Mouse (Mus musculus) cerebellum, postnatal 4 days (tissue): ENCODE results near the gene Mei1.
"Not testable (repeated sequence)": the region's sequence is repeated elsewhere in the genome, so short reads cannot be mapped to it uniquely, and the experiment has no call there.

Experiments used
- DNase-seq, 2 experiments: peaks; one replicate each; pipeline ENCODE4 v3.0.0; 2022; ENCODE audit warnings: low spot score in 2 of 2, mixed read lengths in 1 of 2

Mei1 gene

DNA sequence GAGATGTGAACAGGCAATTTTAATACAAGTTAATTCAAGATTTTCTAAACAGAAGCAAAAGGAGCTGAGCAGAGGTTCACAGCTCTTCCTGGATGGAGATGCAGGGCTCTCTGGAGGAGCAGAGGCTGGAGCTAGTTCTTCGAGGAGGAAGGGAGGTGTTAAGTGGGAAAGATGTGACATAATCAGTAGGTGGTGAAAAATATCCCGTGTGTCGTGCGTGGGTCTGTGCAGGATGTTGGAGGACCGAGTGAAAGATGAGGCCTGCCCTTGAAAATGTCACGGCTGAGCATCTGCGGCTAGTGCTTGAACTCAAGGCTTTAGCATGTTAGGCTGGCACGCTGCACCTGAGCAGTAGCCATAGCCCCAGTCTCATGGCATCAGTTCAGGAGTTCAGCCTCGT lies 15.8 kb downstream of the Mei1 start:
- DNase-seq = no peak

- DNase-seq = no peak
Observed at GRCm38 (mm10) chr15:82086131-82086530, 16.3 kb downstream of the Mei1 start.

- DNase-seq = no peak
Observed at GRCm38 (mm10) chr15:82087266-82087665, 17.5 kb downstream of the Mei1 start.

DNA sequence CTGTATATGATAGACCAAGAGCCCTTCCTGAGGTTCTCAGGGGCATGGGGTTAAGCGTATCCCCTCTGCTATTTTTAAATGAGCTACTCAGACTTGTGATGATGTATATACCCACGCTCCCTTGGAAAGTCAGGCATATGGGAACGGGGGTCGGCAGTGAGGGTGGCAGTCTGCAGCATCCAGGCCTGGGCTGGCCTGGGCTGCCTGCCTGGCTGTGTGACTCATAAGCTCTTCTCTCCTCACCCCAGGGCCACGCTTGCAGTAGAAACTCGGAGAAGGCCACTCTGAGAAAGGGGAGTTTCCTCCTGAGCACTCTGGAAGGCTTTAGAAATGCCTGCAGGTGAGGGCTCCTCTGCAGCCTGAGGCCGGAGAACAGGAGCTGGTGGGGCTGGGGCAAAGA lies 21.3 kb downstream of the Mei1 start:
- DNase-seq = no peak

DNA sequence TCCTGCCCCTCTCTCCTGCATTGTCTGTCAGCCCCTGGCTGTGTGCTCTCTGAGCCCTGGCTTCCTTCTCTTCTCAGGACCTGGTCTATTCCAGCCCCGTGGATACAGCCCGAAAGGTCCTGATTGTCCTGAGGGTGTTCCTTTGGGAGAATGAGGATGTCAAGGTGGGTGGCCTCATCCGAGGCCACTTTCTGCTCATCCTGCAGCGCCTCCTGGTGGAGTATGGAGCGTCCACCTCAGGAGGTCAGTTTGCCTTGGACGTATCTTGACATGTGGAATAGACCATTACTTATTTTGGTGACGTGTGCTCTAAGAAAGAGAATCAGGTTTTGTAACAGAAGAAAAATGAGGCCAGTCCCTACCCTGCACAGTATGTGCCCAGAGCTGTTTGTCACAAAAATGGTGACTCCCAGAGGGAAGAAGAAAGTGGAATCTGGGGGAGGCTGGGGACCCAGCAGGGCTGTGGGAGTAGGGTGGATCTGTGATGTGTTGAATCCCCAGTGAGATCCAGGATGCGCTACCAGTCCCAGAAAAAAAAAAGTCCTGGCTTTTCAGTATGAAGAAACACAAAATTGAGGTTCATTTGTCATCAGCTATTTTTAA lies 37.3 kb downstream of the Mei1 start:
- DNase-seq = peak; percentile 37 to 66

DNA sequence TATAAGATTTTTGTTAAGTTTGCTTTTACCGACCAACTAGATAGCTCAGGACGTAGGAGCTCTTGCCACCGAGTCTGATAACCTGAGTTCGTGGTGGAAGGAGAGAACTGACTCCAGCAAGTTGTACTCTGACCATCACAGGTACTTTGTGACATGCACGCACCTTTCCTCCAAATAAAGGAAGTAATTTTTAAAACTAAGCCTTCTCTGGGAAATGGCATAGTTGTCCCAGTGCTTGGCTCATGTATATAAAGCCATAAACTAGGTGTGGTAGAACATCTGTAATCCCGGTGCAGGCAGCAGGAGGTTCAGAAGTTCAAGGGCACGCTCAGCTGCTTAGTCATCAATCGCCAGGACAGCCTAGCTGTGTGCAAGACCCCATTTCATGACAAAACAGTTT lies 50.7 kb downstream of the Mei1 start:
- DNase-seq = no peak

GRCm38 (mm10) chr15:82126690-82127089 lies 56.9 kb downstream of the Mei1 start:
- not testable (repeated sequence) for DNase-seq

GRCm38 (mm10) chr15:82127426-82128374 lies 57.9 kb downstream of the Mei1 start, which contains the start of gene Ccdc134:
Gene Ccdc134 (plus strand): TSS chr15:82127922.
- peak; percentile 96 to 99 for DNase-seq

GRCm38 (mm10) chr15:82128398-82128797 lies 58.6 kb downstream of the Mei1 start:
- DNase-seq = no peak

GRCm38 (mm10) chr15:82130599-82130998 lies 60.8 kb downstream of the Mei1 start:
- DNase-seq = no peak

- DNase-seq = no peak
Observed at GRCm38 (mm10) chr15:82135372-82135771, 65.6 kb downstream of the Mei1 start.

DNA sequence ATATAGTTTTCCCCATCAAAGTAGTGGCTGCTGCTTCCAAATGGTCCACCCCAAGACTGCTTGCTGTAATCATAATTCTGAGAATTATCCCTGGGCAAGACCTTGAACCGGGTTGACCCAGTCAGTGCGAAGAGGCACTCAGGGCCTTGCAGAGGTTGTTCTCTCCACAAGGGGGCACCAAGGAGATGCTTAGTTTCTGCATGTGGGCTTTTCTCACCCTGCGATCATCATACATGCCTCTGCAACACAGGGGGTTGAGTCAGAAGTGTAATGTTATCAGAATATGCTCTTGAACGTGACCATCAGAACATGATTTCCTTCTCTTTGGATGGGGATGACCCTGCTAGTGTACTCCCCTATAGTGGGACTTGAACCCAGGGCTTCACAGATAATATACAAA lies 68.8 kb downstream of the Mei1 start:
- peak in 1 of 2 experiments; percentile 55 for DNase-seq

DNA sequence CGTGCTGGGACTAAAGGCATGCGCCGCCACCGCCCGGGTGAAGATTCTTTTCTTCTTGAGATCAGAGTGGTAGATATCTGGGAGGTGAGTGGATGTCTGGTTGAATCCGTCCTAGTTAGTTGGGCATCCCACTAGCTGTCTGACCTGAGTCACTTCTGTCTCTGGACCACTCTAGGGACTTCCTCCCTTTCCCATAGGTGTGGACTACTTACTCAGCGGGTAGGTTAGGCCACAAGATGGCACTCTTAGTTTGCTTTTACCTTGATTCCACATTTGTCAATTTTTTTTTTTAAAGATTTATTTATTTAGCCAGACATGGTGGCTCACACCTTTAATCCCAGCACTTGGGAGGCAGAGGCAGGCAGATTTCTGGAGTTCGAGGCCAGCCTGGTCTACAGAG lies 69.4 kb downstream of the Mei1 start:
- no peak for DNase-seq

DNA sequence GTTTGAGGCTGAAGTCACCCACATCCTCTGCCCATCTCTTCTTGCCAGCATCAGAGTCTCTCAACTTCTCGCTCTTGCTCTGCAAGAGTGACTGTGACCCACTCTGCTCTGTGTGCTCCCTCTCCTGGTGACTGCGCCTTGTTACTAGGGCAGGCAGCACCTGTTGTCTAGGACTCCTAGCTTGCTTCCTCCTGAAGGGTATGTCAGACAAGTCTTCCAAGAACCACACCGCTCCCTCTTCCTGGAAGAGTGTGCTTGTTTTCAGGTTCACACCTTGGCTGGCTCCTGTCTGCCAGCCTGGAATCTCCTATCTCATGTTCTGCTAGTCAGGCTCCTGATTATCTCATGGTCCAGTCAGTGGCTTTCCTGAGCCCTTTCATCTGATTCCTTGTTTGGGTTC lies 70.6 kb downstream of the Mei1 start:
- no peak for DNase-seq

DNA sequence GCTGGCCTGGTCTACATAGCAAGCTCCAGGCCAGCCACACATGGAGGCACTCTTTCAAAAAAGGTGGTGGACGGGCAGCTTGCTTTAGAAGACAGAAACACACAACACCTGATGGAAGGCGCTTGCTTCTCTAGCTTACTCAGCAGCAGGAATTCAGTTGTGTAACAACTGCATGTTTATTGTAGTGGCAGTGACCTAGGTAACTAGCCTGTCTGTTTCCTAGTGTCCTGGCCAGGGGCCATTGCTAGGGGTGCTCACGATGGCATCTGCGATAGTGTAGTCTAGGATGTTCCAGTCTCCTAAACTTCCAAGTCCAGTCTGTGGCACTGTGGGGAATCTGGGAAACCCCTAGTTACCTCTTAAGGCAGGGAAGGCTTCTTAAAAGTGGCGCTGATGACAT lies 74.4 kb downstream of the Mei1 start:
- no peak for DNase-seq

DNA sequence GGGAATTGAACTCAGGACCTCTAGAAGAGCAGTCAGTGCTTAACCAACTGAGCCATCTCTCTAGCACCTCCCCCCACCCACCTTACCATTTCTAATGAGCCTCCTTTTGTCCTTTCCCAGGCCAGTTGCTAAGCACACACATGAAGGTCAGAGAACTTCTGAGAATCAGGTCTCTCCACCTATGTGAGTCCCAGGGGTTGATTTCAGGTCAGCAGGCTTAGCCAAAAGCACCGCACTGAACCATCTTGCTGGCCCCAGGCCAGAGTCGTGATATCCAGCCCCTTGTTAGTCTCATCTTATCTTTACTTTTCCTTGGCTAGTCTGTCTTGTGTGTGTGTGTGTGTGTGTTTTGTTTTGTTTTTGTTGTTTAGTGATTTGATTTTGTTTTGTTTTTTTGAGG lies 75.6 kb downstream of the Mei1 start:
- DNase-seq = no peak

DNA sequence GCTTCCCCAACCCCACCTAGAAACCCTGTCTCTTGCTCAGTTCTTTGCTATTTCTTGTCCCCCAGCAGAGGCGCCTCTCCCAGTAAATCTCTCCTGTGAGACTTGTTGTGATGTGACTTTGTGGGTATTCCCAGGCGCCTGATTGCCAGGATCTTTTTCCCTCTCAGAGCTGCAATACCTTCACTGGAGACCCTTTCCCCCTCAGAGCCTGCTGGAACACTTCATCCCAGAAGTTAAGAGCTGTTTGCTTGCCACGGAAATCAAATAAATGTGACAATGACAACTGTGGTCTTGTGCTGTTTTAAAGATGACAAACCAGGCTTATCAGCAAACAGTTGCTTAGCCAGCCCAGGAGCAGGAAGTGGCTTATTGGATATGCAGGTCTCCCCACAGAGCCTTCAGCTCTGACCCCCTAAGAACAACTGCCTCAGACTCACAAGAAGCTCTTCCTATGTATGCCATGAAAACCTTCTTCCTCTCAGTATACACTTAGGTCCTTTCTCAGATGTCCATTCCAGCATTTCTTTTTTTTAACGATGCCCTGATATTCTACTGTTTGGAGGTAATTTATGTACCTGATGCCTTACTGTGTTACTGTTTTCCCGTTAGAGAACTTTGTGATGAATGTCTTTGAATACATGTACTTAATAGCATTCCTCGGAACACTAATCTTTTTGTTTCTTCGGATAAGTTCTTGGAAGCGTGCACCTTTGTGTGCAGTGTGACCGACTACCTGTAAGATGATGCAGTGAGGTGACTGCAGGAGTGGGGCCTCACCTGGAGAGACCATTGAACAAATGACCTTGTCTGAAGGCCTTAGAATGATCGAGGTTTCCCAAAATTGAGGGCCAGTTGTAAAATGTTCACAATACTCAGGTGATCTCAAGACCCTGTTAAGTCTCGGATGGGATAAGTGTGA lies 76.3 kb downstream of the Mei1 start:
- no peak for DNase-seq

DNA sequence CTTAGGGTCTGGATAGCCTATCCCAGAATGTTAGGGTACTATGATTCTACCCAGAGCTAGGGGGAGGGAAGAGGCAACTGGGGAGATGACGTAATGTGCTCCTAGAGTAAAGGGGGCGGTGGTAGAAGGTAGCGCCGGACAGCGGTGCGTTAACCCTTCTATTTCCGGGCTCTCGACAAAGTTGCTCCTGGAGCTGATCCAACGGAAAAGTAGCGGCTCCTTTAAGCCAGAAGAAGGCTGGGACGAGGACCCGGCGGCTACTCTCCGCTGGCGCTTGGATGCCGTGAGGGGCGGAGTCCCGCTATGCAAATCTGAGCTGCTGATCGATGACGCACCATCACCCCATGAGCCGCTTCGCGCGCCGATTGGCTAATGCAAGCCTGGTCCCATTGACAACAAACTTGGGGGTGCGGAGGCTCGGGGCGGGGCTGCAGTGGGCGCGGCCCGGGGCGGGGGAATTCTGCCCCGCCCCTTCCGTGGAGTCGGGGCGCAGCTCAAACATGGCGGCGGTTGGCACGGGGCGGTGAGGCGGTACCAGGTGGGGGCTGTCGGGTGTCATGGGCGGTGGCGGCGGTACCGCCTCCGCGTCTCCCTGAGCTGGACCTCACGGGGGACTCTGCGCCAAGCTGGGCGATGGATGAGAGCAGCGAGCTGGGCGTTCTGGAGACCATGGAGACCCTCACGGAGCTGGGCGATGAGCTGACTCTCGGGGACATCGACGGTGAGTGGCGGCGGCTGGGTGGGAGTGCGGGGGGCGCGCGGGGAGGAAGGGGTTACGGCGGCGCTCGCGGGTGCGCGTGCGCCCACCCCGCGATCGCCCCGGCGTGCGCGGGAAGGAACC lies 77.2 kb downstream of the Mei1 start, which contains the start of gene Srebf2:
Gene Srebf2, plus strand, starts transcription at position 412 of the 841 bp plus-strand sequence.
- peak; percentile 97 to 98 for DNase-seq

- DNase-seq = peak in 1 of 2 experiments; percentile 59
Observed at GRCm38 (mm10) chr15:82147611-82148111, 77.9 kb downstream of the Mei1 start.

GRCm38 (mm10) chr15:82148510-82148911 lies 78.7 kb downstream of the Mei1 start:
- no peak for DNase-seq

- DNase-seq = no peak
Observed at GRCm38 (mm10) chr15:82150042-82150441, 80.2 kb downstream of the Mei1 start.
